Comparison of ENCODE assay signal across 15 mouse cellular contexts in the genomic region with DNA sequence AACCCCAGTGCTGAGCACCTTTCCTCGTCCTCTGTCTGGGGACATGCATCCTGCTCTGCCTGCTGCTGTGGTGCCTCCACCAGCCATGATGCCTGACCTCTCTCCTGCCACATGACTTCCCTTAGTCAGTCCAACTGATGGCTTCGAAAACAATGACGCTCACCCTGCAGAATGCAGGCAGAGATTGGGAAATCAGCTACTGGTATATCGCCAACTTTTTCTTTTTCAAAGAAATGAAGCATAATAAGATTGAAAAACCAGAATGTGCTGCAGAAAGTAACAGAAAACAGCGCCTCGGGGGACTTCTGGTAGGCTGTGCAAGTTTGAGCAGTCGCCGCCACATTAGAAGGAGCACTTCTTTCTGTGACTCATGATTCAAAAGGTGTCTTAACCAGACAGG. TPM values are rescaled to one million over a fixed set of nuclear protein-coding genes. Genes with fewer than 3 reads are reported as not detected.
A peak's percentile ranks its signal among the peaks of the same experiment; 100 is the strongest.
DNase-seq lines count a peak whose midpoint lies in the region; ATAC-seq and TF ChIP-seq lines count a peak whose summit lies in the region.
"Had no signal": no experiment of that assay in that cellular context is flagged by ENCODE, and none has a peak within 500 bp of the region (broad histone marks: within the 10 kb centered on the region; RNA-seq: fewer than 3 reads in every experiment).

No protein-coding gene starts in this region.

- H3K9me3 ChIP-seq in heart, embryonic 10.5 days, result no peaks in the 10 kb centered on the region
- no peaks in the 10 kb centered on the region for H3K9me3 ChIP-seq in embryonic facial prominence, embryonic 15.5 days (replicated peaks)
- H3K9me3 ChIP-seq in lung, embryonic 14.5 days (ENCODE audit: low read depth, low read length), result no peaks in the 10 kb centered on the region
- H3K9me3 ChIP-seq in forebrain, embryonic 15.5 days, result no peaks in the 10 kb centered on the region
- H3K9me3 ChIP-seq: forebrain, embryonic 10.5 days; limb, embryonic 12.5 days had no signal

- TF ChIP-seq CTCF in heart, adult 2 months (IDR thresholded peaks at IDR 0.05), result no peak
- TF ChIP-seq CTCF in lung, embryonic 14.5 days (IDR thresholded peaks at IDR 0.05; ENCODE audit: low read depth), result no peak

- H3K4me1 ChIP-seq in heart, adult 2 months (ENCODE audit: control insufficient read depth, insufficient read depth, low read length), result peaks cover 1% of the 10 kb centered on the region
- no peaks in the 10 kb centered on the region for H3K4me1 ChIP-seq in heart, embryonic 10.5 days
- H3K4me1 ChIP-seq in embryonic facial prominence, embryonic 15.5 days, result peaks cover 16% of the 10 kb centered on the region
- 0 out of 2 replicates have a peak, but pooled peaks cover 3% of the 10 kb centered on the region for H3K4me1 ChIP-seq in lung, embryonic 14.5 days (ENCODE audit: insufficient read depth)
- no peaks in the 10 kb centered on the region for H3K4me1 ChIP-seq in forebrain, embryonic 15.5 days
- H3K4me1 ChIP-seq: forebrain, embryonic 10.5 days had no signal

- TF ChIP-seq EP300 in heart, adult 2 months (IDR thresholded peaks at IDR 0.05; ENCODE audit: insufficient read depth, low read depth, low read length), result no peak

- peak in 1 of 2 experiments; percentile 56 for DNase-seq in heart, adult 2 months
- no peak for DNase-seq in heart, embryonic 10.5 days (ENCODE audit: low spot score)
- peak; percentile 96 for DNase-seq in NIH3T3 (ENCODE audit: low read depth)
- DNase-seq in lung, embryonic 14.5 days, result peak; percentile 68
- no peak for DNase-seq in layer of hippocampus, postnatal 36 days
- DNase-seq in ovary, postnatal 14 days (ENCODE audit: low spot score), result no peak
- DNase-seq: thymus, adult 2 months had no signal

- 58% methylated on average over 8 of the region's 8 CpGs for WGBS in heart, adult 2 months
- 78% methylated on average over 8 of the region's 8 CpGs for whole genome bisulfite sequencing in heart, embryonic 10.5 days
- WGBS in embryonic facial prominence, embryonic 15.5 days, result 59% methylated on average over 8 of the region's 8 CpGs
- 72% methylated on average over 8 of the region's 8 CpGs for WGBS in lung, embryonic 14.5 days
- 82% methylated on average over 8 of the region's 8 CpGs for WGBS in forebrain, embryonic 15.5 days

- no peak for ATAC-seq in embryonic facial prominence, embryonic 15.5 days (ENCODE audit: insufficient number of reproducible peaks, low FRiP score, low TSS enrichment, low read depth)
- ATAC-seq in lung, embryonic 14.5 days (ENCODE audit: insufficient read depth), result no peak
- ATAC-seq in forebrain, embryonic 15.5 days (replicated peaks), result no peak

- TF ChIP-seq POLR2A in heart, adult 2 months (IDR thresholded peaks at IDR 0.05; ENCODE audit: insufficient read depth, low read depth, low read length), result no peak

- intact Hi-C loops in heart, adult 2 months (cut with DNase I), result no loop called here

- no peak overlapping the region for H3K9ac ChIP-seq in heart, adult 2 months (ENCODE audit: low read depth, low read length)
- H3K9ac ChIP-seq in embryonic facial prominence, embryonic 15.5 days, result no peak overlapping the region
- no peak overlapping the region for H3K9ac ChIP-seq in lung, embryonic 14.5 days
- H3K9ac ChIP-seq in forebrain, embryonic 15.5 days (replicated peaks), result no peak overlapping the region
- H3K9ac ChIP-seq: limb, embryonic 12.5 days had no signal

- peak overlapping the region; percentile 38; the same call in 1 of the 2 replicates for H3K27ac ChIP-seq in heart, adult 2 months
- H3K27ac ChIP-seq in heart, embryonic 10.5 days, result no peak overlapping the region
- peak overlapping the region; percentile 29; the same call in 1 of the 2 replicates for H3K27ac ChIP-seq in embryonic facial prominence, embryonic 15.5 days (replicated peaks)
- H3K27ac ChIP-seq in lung, embryonic 14.5 days (ENCODE audit: low read depth), result no peak overlapping the region
- no peak overlapping the region for H3K27ac ChIP-seq in forebrain, embryonic 15.5 days (replicated peaks)
- H3K27ac ChIP-seq: forebrain, embryonic 10.5 days; limb, embryonic 12.5 days had no signal

- H3K4me3 ChIP-seq in heart, adult 2 months, result no peak overlapping the region
- no peak overlapping the region for H3K4me3 ChIP-seq in heart, embryonic 10.5 days
- no peak overlapping the region for H3K4me3 ChIP-seq in embryonic facial prominence, embryonic 15.5 days (replicated peaks)
- H3K4me3 ChIP-seq in lung, embryonic 14.5 days (ENCODE audit: low read depth, low read length), result no peak overlapping the region
- H3K4me3 ChIP-seq in forebrain, embryonic 15.5 days, result no peak overlapping the region
- H3K4me3 ChIP-seq: forebrain, embryonic 10.5 days; limb, embryonic 12.5 days had no signal

- no peak overlapping the region for H3K4me2 ChIP-seq in embryonic facial prominence, embryonic 15.5 days (replicated peaks)
- H3K4me2 ChIP-seq in lung, embryonic 14.5 days, result no peak overlapping the region
- no peak overlapping the region for H3K4me2 ChIP-seq in forebrain, embryonic 15.5 days (replicated peaks)
- H3K4me2 ChIP-seq: limb, embryonic 12.5 days had no signal

- no peaks in the 10 kb centered on the region for H3K36me3 ChIP-seq in heart, adult 2 months (ENCODE audit: control insufficient read depth, insufficient read depth, low read length)
- H3K36me3 ChIP-seq in heart, embryonic 10.5 days, result no peaks in the 10 kb centered on the region
- H3K36me3 ChIP-seq in embryonic facial prominence, embryonic 15.5 days, result peaks cover 4% of the 10 kb centered on the region
- H3K36me3 ChIP-seq in lung, embryonic 14.5 days (ENCODE audit: insufficient read depth), result peaks cover 9% of the 10 kb centered on the region
- H3K36me3 ChIP-seq in forebrain, embryonic 15.5 days, result no peaks in the 10 kb centered on the region

- no peaks in the 10 kb centered on the region for H3K27me3 ChIP-seq in heart, adult 2 months (ENCODE audit: control insufficient read depth, insufficient read depth, low read length)
- H3K27me3 ChIP-seq in heart, embryonic 10.5 days (ENCODE audit: insufficient read depth, poor library complexity, severe bottlenecking), result no peaks in the 10 kb centered on the region
- H3K27me3 ChIP-seq in embryonic facial prominence, embryonic 15.5 days, result no peaks in the 10 kb centered on the region
- H3K27me3 ChIP-seq in lung, embryonic 14.5 days (ENCODE audit: insufficient read depth, low read length), result no peaks in the 10 kb centered on the region
- H3K27me3 ChIP-seq in forebrain, embryonic 15.5 days, result no peaks in the 10 kb centered on the region
- H3K27me3 ChIP-seq: limb, embryonic 12.5 days had no signal

- H3K79me2 ChIP-seq in heart, adult 2 months (replicated peaks; ENCODE audit: control insufficient read depth, insufficient read depth, low read length), result no peaks in the 10 kb centered on the region

RNA-seq across cellular contexts. Expression of a gene that starts 18.7 kb away (rescaled TPM):
- 1 to 10 TPM; 6.5 to 8.5 TPM for total RNA-seq in heart, adult 2 months (2021)
- polyA plus RNA-seq in heart, adult 2 months (2012; rRNA removed), result 4.8 and 7.1 TPM in 2 replicates
- polyA plus RNA-seq in heart, embryonic 10.5 days (2016; fragmentation: Nextera tagmentation; extraction: Ambion mirVana), result 1.8 and 3.8 TPM in 2 replicates
- 20.3 and 24.3 TPM in 2 replicates for polyA plus RNA-seq in embryonic facial prominence, embryonic 15.5 days (2015; fragmentation: Nextera tagmentation; extraction: Ambion mirVana)
- 15.5 and 16.8 TPM in 2 replicates for polyA plus RNA-seq in lung, embryonic 14.5 days (2014; fragmentation: Nextera tagmentation; extraction: Ambion mirVana)
- total RNA-seq in layer of hippocampus, postnatal 36 days (2021), result 10 to 100 TPM in 1 of 2 experiments, 1 to 10 TPM in 1; 9.0 to 10.2 TPM
- 3.0 and 3.4 TPM in 2 replicates for polyA plus RNA-seq in forebrain, embryonic 15.5 days (2015; fragmentation: Nextera tagmentation; extraction: Ambion mirVana)

RNA-seq across cellular contexts. Expression of a gene that starts 33.8 kb away (rescaled TPM):
- total RNA-seq in heart, adult 2 months (2021), result not detected
- 0.12 TPM in 2 replicates for polyA plus RNA-seq in heart, adult 2 months (2012; rRNA removed)
- not detected in 2 replicates for polyA plus RNA-seq in heart, embryonic 10.5 days (2016; fragmentation: Nextera tagmentation; extraction: Ambion mirVana)
- 0.13 TPM in 1 of 2 replicates, not detected in the other for polyA plus RNA-seq in embryonic facial prominence, embryonic 15.5 days (2015; fragmentation: Nextera tagmentation; extraction: Ambion mirVana)
- not detected in 2 replicates for polyA plus RNA-seq in lung, embryonic 14.5 days (2014; fragmentation: Nextera tagmentation; extraction: Ambion mirVana)
- not detected for total RNA-seq in layer of hippocampus, postnatal 36 days (2021)
- polyA plus RNA-seq in forebrain, embryonic 15.5 days (2015; fragmentation: Nextera tagmentation; extraction: Ambion mirVana), result not detected in 2 replicates
- total RNA-seq: gastrocnemius, postnatal 36 days; layer of hippocampus, adult 8-10 months; megakaryocyte progenitor cell, adult 5-6 weeks had no signal
- polyA plus RNA-seq: forebrain, embryonic 10.5 days; limb, embryonic 12.5 days; spleen, adult 2 months had no signal

RNA-seq across cellular contexts. Expression of a gene that starts 56.2 kb away (rescaled TPM):
- not detected for total RNA-seq in heart, adult 2 months (2021)
- polyA plus RNA-seq in heart, adult 2 months (2012; rRNA removed), result not detected in 2 replicates
- polyA plus RNA-seq in heart, embryonic 10.5 days (2016; fragmentation: Nextera tagmentation; extraction: Ambion mirVana), result not detected in 2 replicates
- not detected in 2 replicates for polyA plus RNA-seq in embryonic facial prominence, embryonic 15.5 days (2015; fragmentation: Nextera tagmentation; extraction: Ambion mirVana)
- not detected in 2 replicates for polyA plus RNA-seq in lung, embryonic 14.5 days (2014; fragmentation: Nextera tagmentation; extraction: Ambion mirVana)
- total RNA-seq in layer of hippocampus, postnatal 36 days (2021), result not detected
- polyA plus RNA-seq in forebrain, embryonic 15.5 days (2015; fragmentation: Nextera tagmentation; extraction: Ambion mirVana), result not detected in 2 replicates
- total RNA-seq: gastrocnemius, postnatal 36 days; layer of hippocampus, adult 8-10 months; megakaryocyte progenitor cell, adult 5-6 weeks had no signal
- polyA plus RNA-seq: forebrain, embryonic 10.5 days; limb, embryonic 12.5 days; spleen, adult 2 months had no signal

Comparison
In these comparisons a context has a peak if more than half of its experiments do, and no peak if none do; other contexts are left out.
1. H3K27ac ChIP-seq: peak in heart, adult 2 months (single experiment) and embryonic facial prominence, embryonic 15.5 days (single experiment); none in heart, embryonic 10.5 days (single experiment), lung, embryonic 14.5 days (single experiment) and forebrain, embryonic 15.5 days (single experiment).
2. DNase-seq: peak in NIH3T3 (single experiment) and lung, embryonic 14.5 days (single experiment); none in heart, embryonic 10.5 days (single experiment), layer of hippocampus, postnatal 36 days (0 of 2) and ovary, postnatal 14 days (single experiment).